Mouse (Mus musculus): ENCODE measurements around the gene Rfc1. TPM values are rescaled to one million over a fixed set of nuclear protein-coding genes. Genes with fewer than 3 reads are reported as not detected.

The Rfc1 gene
- polyA plus RNA-seq, 1 experiment from 2014 or later = 87.6 TPM

Other genes with a start within 250 kb of the Rfc1 start
- 0.74 and 0.82 TPM in 2 replicates for gene Tmem156, start 243.5 kb downstream of the Rfc1 start, polyA plus RNA-seq (2014; fragmentation: Nextera tagmentation; extraction: Ambion mirVana)
- 15.8 and 16.8 TPM in 2 replicates for gene Klhl5, start 228.1 kb downstream of the Rfc1 start, polyA plus RNA-seq (2014; fragmentation: Nextera tagmentation; extraction: Ambion mirVana)
- 8.7 and 9.2 TPM in 2 replicates for gene Wdr19, start 136.0 kb downstream of the Rfc1 start, polyA plus RNA-seq (2014; fragmentation: Nextera tagmentation; extraction: Ambion mirVana)
- gene Klb, start 12.6 kb upstream of the Rfc1 start, polyA plus RNA-seq (2014; fragmentation: Nextera tagmentation; extraction: Ambion mirVana) = 0.27 and 0.96 TPM in 2 replicates
- 1,354 and 1,361 TPM in 2 replicates for gene Rpl9, start 55.8 kb upstream of the Rfc1 start, polyA plus RNA-seq (2014; fragmentation: Nextera tagmentation; extraction: Ambion mirVana)
- 60.6 and 61.9 TPM in 2 replicates for gene Lias, start 55.8 kb upstream of the Rfc1 start, polyA plus RNA-seq (2014; fragmentation: Nextera tagmentation; extraction: Ambion mirVana)
- 108 and 111 TPM in 2 replicates for gene Ugdh, start 100.3 kb upstream of the Rfc1 start, polyA plus RNA-seq (2014; fragmentation: Nextera tagmentation; extraction: Ambion mirVana)
- gene Gm43552, start 157.2 kb upstream of the Rfc1 start, polyA plus RNA-seq (2014; fragmentation: Nextera tagmentation; extraction: Ambion mirVana) = 2.4 TPM in 1 of 2 replicates, not detected in the other
- gene Smim14, start 201.5 kb upstream of the Rfc1 start, polyA plus RNA-seq (2014; fragmentation: Nextera tagmentation; extraction: Ambion mirVana) = 109 and 111 TPM in 2 replicates
- gene Ube2k, start 201.6 kb upstream of the Rfc1 start, polyA plus RNA-seq (2014; fragmentation: Nextera tagmentation; extraction: Ambion mirVana) = 123 and 124 TPM in 2 replicates